Mouse (Mus musculus) intestine, postnatal 0 days (tissue): ENCODE results near the gene Gm9376. TPM values are rescaled to one million over a fixed set of nuclear protein-coding genes. Genes with fewer than 3 reads are reported as not detected.

Experiments used
- ATAC-seq: fragments of 200-750 bp; cut with Nextera tagmentation; 2 replicates; pipeline ENCODE4 v1.8.0; 2017; ENCODE audit warnings: mild to moderate bottlenecking, moderate TSS enrichment, moderate library complexity
- H3K27ac ChIP-seq: fragments of 300-500 bp; sonication (generic); 2 replicates; pipeline ENCODE4 v1.5.1; 2014; ENCODE audit warnings: mild to moderate bottlenecking, low read depth, low read length, moderate library complexity
- H3K27me3 ChIP-seq: fragments of 300-500 bp; sonication (generic); replicated peaks from 2 replicates; pipeline ENCODE4 v1.6.1; 2014; ENCODE audit warnings: low read length, mixed read lengths; ENCODE audit not compliant: control insufficient read depth, insufficient read depth
- H3K36me3 ChIP-seq: fragments of 300-500 bp; sonication (generic); 2 replicates; pipeline ENCODE4 v1.6.1; 2014; ENCODE audit warnings: mild to moderate bottlenecking, moderate library complexity; ENCODE audit not compliant: control insufficient read depth, insufficient read depth
- H3K4me1 ChIP-seq: fragments of 300-500 bp; sonication (generic); replicated peaks from 2 replicates; pipeline ENCODE4 v1.6.1; 2014; ENCODE audit warnings: antibody characterized with exemption, low read length, mixed read lengths; ENCODE audit not compliant: control insufficient read depth, insufficient read depth
- H3K4me2 ChIP-seq: fragments of 300-500 bp; sonication (generic); replicated peaks from 2 replicates; pipeline ENCODE4 v1.6.1; 2014; ENCODE audit warnings: low read depth, mild to moderate bottlenecking, moderate library complexity
- H3K4me3 ChIP-seq: fragments of 300-500 bp; sonication (generic); 2 replicates; pipeline ENCODE4 v1.5.1; 2014; ENCODE audit warnings: low read depth, low read length
- H3K9ac ChIP-seq: fragments of 300-500 bp; sonication (generic); 2 replicates; pipeline ENCODE4 v1.6.1; 2014; ENCODE audit warnings: mild to moderate bottlenecking, low read depth, low read length
- H3K9me3 ChIP-seq: fragments of 300-500 bp; sonication (generic); 2 replicates; pipeline ENCODE4 v1.6.1; 2016; ENCODE audit warnings: mixed run types; ENCODE audit not compliant: control insufficient read depth
- CTCF ChIP-seq: sonication (generic); IDR thresholded peaks from 2 replicates; pipeline ENCODE4 v1.5.1; 2016; ENCODE audit warnings: low read depth, mild to moderate bottlenecking, control low read depth, antibody characterized with exemption, moderate library complexity
- WGBS: fragments of 180-500 bp; shearing (Covaris S2); extraction: QIAGEN DNeasy Blood & Tissue Kit; methylation state at CpG from one replicate; pipeline ENCODE4 v1.1.7; 2014; 5-methylcytosine and 5-hydroxymethylcytosine counted together
- microRNA-seq: library from miRNA; unstranded; fragments of <30 nt; microRNA quantifications from one replicate; pipeline ENCODE4, GENCODE M21; 2016
- polyA plus RNA-seq: library from polyadenylated mRNA; unstranded; fragments of >200 nt; fragmentation: Nextera tagmentation; extraction: Ambion mirVana; gene quantifications from 2 replicates; pipeline ENCODE4 v1.2.1, GENCODE M21; 2015

The Gm9376 gene
- polyA plus RNA-seq, 1 experiment from 2014 or later: not detected

DNA sequence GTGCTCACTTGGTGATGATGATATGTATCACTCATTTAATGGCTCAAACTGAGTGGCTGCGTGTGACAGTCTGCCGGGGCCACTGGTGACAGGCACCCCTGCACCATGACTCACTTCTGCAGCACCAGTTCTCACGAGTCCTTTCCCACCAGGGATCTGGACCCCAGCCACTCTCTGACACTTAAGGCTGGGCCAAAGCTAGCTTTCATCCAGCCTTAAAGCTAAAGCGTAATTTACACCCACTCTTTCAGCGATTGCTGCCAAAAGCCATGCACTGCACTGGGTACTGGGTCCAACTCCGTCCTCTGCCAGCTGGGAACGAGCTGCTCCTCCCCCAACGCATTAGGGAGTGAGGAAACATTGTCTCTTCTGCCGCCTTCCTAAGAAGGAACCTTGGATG, 50.5 kb downstream of the Gm9376 start:
- Histone ChIP-seq H3K27ac (no peak overlapping the region), H3K27me3 (peaks cover 7% of the 10 kb centered on the region), H3K4me1 (no peaks in the 10 kb centered on the region), H3K36me3 (no peaks in the 10 kb centered on the region), H3K4me2 (no peak overlapping the region), H3K9ac (no peak overlapping the region), H3K4me3 (no peak overlapping the region), H3K9me3 (no peaks in the 10 kb centered on the region)
- TF ChIP-seq CTCF: no peak
- WGBS: 76% methylated on average over 9 of the region's 9 CpGs
- no peak for ATAC-seq

Small RNA genes within 50 kb of the gene (microRNA-seq; reads per million reads assigned to microRNA genes)
- not detected for gene Mir6241

Other genes with a start within 250 kb of the Gm9376 start
- gene Dct, start 214.7 kb upstream of the Gm9376 start, polyA plus RNA-seq: 6.1 and 6.7 TPM in 2 replicates
- 29.4 and 31.6 TPM in 2 replicates for gene Tgds, start 134.2 kb upstream of the Gm9376 start, polyA plus RNA-seq
- 27.2 and 27.5 TPM in 2 replicates for gene Gpr180, start 129.8 kb upstream of the Gm9376 start, polyA plus RNA-seq
- gene Sox21, start 29.9 kb upstream of the Gm9376 start, polyA plus RNA-seq: 0.07 and 0.13 TPM in 2 replicates